Mouse (Mus musculus) intestine, embryonic 15.5 days (tissue): Measurements from ENCODE around the gene Ulk4. TPM values are rescaled to one million over a fixed set of nuclear protein-coding genes. Genes with fewer than 3 reads are reported as not detected.
"Not testable (repeated sequence)": the region's sequence is repeated elsewhere in the genome, so short reads cannot be mapped to it uniquely, and the experiment has no call there.

Experiments
- ATAC-seq: fragments of 200-750 bp; cut with Nextera tagmentation; 2 replicates; pipeline ENCODE4 v1.8.0; 2017; ENCODE audit warnings: moderate TSS enrichment, moderate library complexity
- H3K27ac ChIP-seq: fragments of 300-500 bp; sonication (generic); 2 replicates; pipeline ENCODE4 v1.5.1; 2015; ENCODE audit warnings: mild to moderate bottlenecking, inconsistent platforms
- H3K27me3 ChIP-seq: fragments of 300-500 bp; sonication (generic); replicated peaks from 2 replicates; pipeline ENCODE4 v1.6.1; 2015; ENCODE audit warnings: inconsistent platforms
- H3K36me3 ChIP-seq: fragments of 300-500 bp; sonication (generic); 2 replicates; pipeline ENCODE4 v1.6.1; 2015; ENCODE audit warnings: inconsistent platforms
- H3K4me1 ChIP-seq: fragments of 300-500 bp; sonication (generic); replicated peaks from 2 replicates; pipeline ENCODE4 v1.6.1; 2015; ENCODE audit warnings: inconsistent platforms
- H3K4me2 ChIP-seq: fragments of 300-500 bp; sonication (generic); replicated peaks from 2 replicates; pipeline ENCODE4 v1.6.1; 2015; ENCODE audit warnings: mild to moderate bottlenecking, inconsistent platforms
- H3K4me3 ChIP-seq: fragments of 300-500 bp; sonication (generic); replicated peaks from 2 replicates; pipeline ENCODE4 v1.5.1; 2015; ENCODE audit warnings: inconsistent platforms
- H3K9ac ChIP-seq: fragments of 300-500 bp; sonication (generic); 2 replicates; pipeline ENCODE4 v1.6.1; 2015; ENCODE audit warnings: inconsistent platforms
- H3K9me3 ChIP-seq: fragments of 300-500 bp; sonication (generic); 2 replicates; pipeline ENCODE4 v1.6.1; 2016; ENCODE audit warnings: inconsistent platforms
- WGBS: fragments of 180-500 bp; shearing (Covaris S2); methylation state at CpG from one replicate; pipeline ENCODE4 v1.1.7; 2015; 5-methylcytosine and 5-hydroxymethylcytosine counted together
- polyA plus RNA-seq: library from polyadenylated mRNA; unstranded; fragments of >200 nt; fragmentation: Nextera tagmentation; extraction: Ambion mirVana; gene quantifications from 2 replicates; pipeline ENCODE4 v1.2.1, GENCODE M21; 2015

Gene Ulk4
- polyA plus RNA-seq, 1 experiment from 2014 or later, result 150 TPM

GRCm38 (mm10) chr9:121062671-121063070 lies 214.3 kb downstream of the Ulk4 start:
- WGBS, result 45% methylated on average over 3 of the region's 3 CpGs
- H3K4me1 ChIP-seq, result no peaks in the 10 kb centered on the region

GRCm38 (mm10) chr9:121061820-121062623 lies 215.0 kb downstream of the Ulk4 start:
- Histone ChIP-seq H3K9me3 (no peaks in the 10 kb centered on the region), H3K36me3 (no peaks in the 10 kb centered on the region), H3K4me3 (no peak overlapping the region), H3K4me1 (peaks cover 3% of the 10 kb centered on the region; the same call in 1 of the 2 replicates), H3K9ac (no peak overlapping the region), H3K27ac (no peak overlapping the region), H3K4me2 (no peak overlapping the region), H3K27me3 (no peaks in the 10 kb centered on the region)
- ATAC-seq, result no peak
- 47% methylated on average over 12 of the region's 12 CpGs for WGBS

More at GRCm38 (mm10) chr9:121062671-121063070, 214.3 kb downstream of the Ulk4 start:
- Histone ChIP-seq H3K4me3 (no peak overlapping the region), H3K36me3 (no peaks in the 10 kb centered on the region), H3K27ac (no peak overlapping the region), H3K4me2 (no peak overlapping the region), H3K9me3 (no peaks in the 10 kb centered on the region), H3K9ac (no peak overlapping the region), H3K27me3 (no peaks in the 10 kb centered on the region)
- ATAC-seq, result no peak

DNA sequence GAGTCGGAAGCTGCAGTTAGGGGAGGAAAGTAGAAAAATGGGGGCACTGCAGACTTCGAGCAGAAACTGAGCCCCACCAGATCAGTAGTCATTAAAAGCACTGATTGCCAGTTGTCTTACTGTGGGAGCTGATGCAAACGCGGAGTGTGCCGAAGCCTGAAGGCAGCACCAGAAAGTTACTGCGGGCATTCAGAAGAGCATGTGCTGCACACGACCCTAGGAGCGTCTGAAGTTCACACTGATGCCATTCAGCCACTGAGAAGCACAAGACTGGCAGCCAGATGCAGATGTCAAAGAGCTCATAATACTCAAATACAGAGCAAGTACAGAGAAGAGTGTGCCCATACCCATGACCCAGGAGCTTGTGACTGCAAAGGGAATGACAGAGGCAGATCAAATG lies 216.7 kb downstream of the Ulk4 start:
- no peaks in the 10 kb centered on the region for H3K27me3 ChIP-seq
- no peak overlapping the region for H3K4me2 ChIP-seq
- H3K4me1 ChIP-seq, result peaks cover 3% of the 10 kb centered on the region; the same call in 1 of the 2 replicates
- no peak overlapping the region for H3K27ac ChIP-seq
- H3K4me3 ChIP-seq, result no peak overlapping the region
- no peak for ATAC-seq
- H3K36me3 ChIP-seq, result no peaks in the 10 kb centered on the region
- no peak overlapping the region for H3K9ac ChIP-seq
- 83% methylated on average over 8 of the region's 8 CpGs for WGBS
- no peaks in the 10 kb centered on the region for H3K9me3 ChIP-seq

DNA sequence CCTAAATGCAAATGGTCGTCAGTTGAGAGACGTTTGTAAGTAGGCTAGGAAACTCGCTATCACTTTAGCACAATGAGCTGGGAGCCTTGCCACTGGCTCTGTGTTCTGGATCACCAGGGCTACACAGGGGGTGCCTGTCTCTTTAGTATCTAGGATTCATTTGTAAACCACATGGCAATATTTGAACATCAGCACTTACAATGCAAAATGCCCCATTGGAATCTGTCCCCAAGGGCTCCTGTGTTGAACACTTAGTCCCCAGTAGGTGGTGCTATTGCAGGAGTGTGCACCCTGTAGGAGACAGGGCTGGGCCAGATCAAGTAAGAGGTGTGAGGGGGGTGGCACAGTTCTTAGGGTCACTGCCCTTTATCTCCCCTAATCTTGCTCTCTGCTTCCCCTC lies 217.7 kb downstream of the Ulk4 start:
- H3K9ac ChIP-seq, result no peak overlapping the region
- no peak for ATAC-seq
- peaks cover 3% of the 10 kb centered on the region; the same call in 1 of the 2 replicates for H3K4me1 ChIP-seq
- no peaks in the 10 kb centered on the region for H3K36me3 ChIP-seq
- H3K4me2 ChIP-seq, result no peak overlapping the region
- H3K4me3 ChIP-seq, result no peak overlapping the region
- H3K9me3 ChIP-seq, result no peaks in the 10 kb centered on the region
- 96% methylated on average over 3 of the region's 3 CpGs for WGBS
- H3K27ac ChIP-seq, result no peak overlapping the region
- H3K27me3 ChIP-seq, result no peaks in the 10 kb centered on the region

GRCm38 (mm10) chr9:121058538-121058937 lies 218.5 kb downstream of the Ulk4 start:
- H3K27ac ChIP-seq, result no peak overlapping the region
- 86% methylated on average over 8 of the region's 8 CpGs for WGBS
- H3K4me1 ChIP-seq, result peaks cover 3% of the 10 kb centered on the region; the same call in 1 of the 2 replicates

DNA sequence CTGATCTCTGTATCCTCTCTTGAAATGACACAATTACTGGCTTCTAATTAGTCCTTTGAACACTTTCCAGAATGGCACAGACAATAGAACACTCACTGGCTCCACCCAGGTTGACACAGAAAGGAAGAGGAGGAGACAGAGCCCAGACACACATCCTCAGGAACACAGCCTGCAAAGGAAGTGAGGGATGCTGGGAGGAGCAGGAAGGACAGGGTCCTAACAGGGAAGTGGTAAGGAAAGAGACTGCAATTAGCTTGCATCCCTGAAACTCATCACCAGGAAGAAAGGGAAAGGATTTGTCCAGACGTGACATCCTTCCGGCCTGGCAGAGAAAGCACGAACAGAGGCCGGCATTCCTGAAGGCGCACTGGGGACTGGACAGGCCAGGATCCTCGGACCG lies 218.9 kb downstream of the Ulk4 start:
- Histone ChIP-seq H3K4me1 (peaks cover 3% of the 10 kb centered on the region; the same call in 1 of the 2 replicates), H3K4me2 (no peak overlapping the region), H3K36me3 (no peaks in the 10 kb centered on the region), H3K27ac (no peak overlapping the region), H3K9ac (no peak overlapping the region), H3K9me3 (no peaks in the 10 kb centered on the region), H3K27me3 (no peaks in the 10 kb centered on the region), H3K4me3 (no peak overlapping the region)
- ATAC-seq, result no peak
- WGBS, result 88% methylated on average over 7 of the region's 7 CpGs

More at GRCm38 (mm10) chr9:121058538-121058937, 218.5 kb downstream of the Ulk4 start:
- no peak for ATAC-seq
- Histone ChIP-seq H3K4me3 (no peak overlapping the region), H3K9me3 (no peaks in the 10 kb centered on the region), H3K36me3 (no peaks in the 10 kb centered on the region), H3K4me2 (no peak overlapping the region), H3K27me3 (no peaks in the 10 kb centered on the region), H3K9ac (no peak overlapping the region)

- Histone ChIP-seq H3K4me1 (peaks cover 3% of the 10 kb centered on the region; the same call in 1 of the 2 replicates), H3K9ac (no peak overlapping the region), H3K9me3 (no peaks in the 10 kb centered on the region), H3K27ac (no peak overlapping the region), H3K4me3 (no peak overlapping the region), H3K4me2 (no peak overlapping the region), H3K27me3 (no peaks in the 10 kb centered on the region), H3K36me3 (no peaks in the 10 kb centered on the region)
- no peak for ATAC-seq
- 40% methylated on average over 9 of the region's 9 CpGs for WGBS
Measured at GRCm38 (mm10) chr9:121057401-121057800, 219.6 kb downstream of the Ulk4 start.

DNA sequence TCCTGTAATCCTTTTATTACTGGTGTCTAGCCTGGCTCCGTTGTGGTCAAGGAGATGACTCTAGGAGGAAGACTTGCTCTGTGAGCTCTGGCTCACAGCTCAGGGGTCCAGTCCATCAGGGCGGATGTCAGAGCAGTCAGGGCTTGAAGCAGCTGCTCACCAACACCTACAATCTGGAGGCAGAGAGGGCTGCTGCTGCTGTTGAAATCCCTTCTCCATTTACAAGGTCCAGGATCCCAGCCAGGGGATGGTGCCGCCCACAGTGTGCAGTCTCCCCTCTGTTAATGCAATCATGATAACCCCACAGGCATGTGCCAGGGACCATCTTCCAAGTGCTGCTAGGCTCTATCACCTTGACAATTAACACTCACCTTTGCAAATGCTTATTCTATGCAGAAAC lies 220.5 kb downstream of the Ulk4 start:
- H3K27ac ChIP-seq, result no peak overlapping the region
- ATAC-seq, result no peak
- 81% methylated on average over 3 of the region's 3 CpGs for WGBS
- H3K4me2 ChIP-seq, result no peak overlapping the region
- H3K4me1 ChIP-seq, result peaks cover 3% of the 10 kb centered on the region; the same call in 1 of the 2 replicates
- H3K27me3 ChIP-seq, result no peaks in the 10 kb centered on the region
- H3K4me3 ChIP-seq, result no peak overlapping the region
- H3K36me3 ChIP-seq, result no peaks in the 10 kb centered on the region
- no peak overlapping the region for H3K9ac ChIP-seq
- H3K9me3 ChIP-seq, result no peaks in the 10 kb centered on the region

- Histone ChIP-seq H3K27ac (no peak overlapping the region), H3K36me3 (no peaks in the 10 kb centered on the region), H3K4me1 (peaks cover 3% of the 10 kb centered on the region; the same call in 1 of the 2 replicates), H3K4me2 (no peak overlapping the region), H3K27me3 (no peaks in the 10 kb centered on the region), H3K9ac (no peak overlapping the region), H3K4me3 (no peak overlapping the region), H3K9me3 (no peaks in the 10 kb centered on the region)
- 75% methylated on average over 5 of the region's 5 CpGs for WGBS
- no peak for ATAC-seq
Measured at GRCm38 (mm10) chr9:121056036-121056435, 221.0 kb downstream of the Ulk4 start.

- not testable (repeated sequence) for H3K27ac ChIP-seq, H3K4me2 ChIP-seq, H3K9ac ChIP-seq, H3K9me3 ChIP-seq, ATAC-seq, H3K4me3 ChIP-seq, H3K36me3 ChIP-seq, H3K4me1 ChIP-seq, H3K27me3 ChIP-seq
- WGBS, result 72% methylated on average over 9 of the region's 9 CpGs
Measured at GRCm38 (mm10) chr9:121045657-121046056, 231.3 kb downstream of the Ulk4 start.

GRCm38 (mm10) chr9:121044471-121045206 lies 232.4 kb downstream of the Ulk4 start:
- ATAC-seq, result no peak
- Histone ChIP-seq H3K4me3 (no peak overlapping the region), H3K9me3 (no peaks in the 10 kb centered on the region), H3K36me3 (no peaks in the 10 kb centered on the region), H3K27me3 (no peaks in the 10 kb centered on the region), H3K9ac (no peak overlapping the region), H3K4me2 (no peak overlapping the region), H3K27ac (no peak overlapping the region), H3K4me1 (no peaks in the 10 kb centered on the region)
- WGBS, result 82% methylated on average over 17 of the region's 17 CpGs

- H3K4me1 ChIP-seq, result no peaks in the 10 kb centered on the region
- no peak overlapping the region for H3K4me3 ChIP-seq
- no peak overlapping the region for H3K4me2 ChIP-seq
- no peaks in the 10 kb centered on the region for H3K36me3 ChIP-seq
- no peaks in the 10 kb centered on the region for H3K9me3 ChIP-seq
- WGBS, result 92% methylated on average over 4 of the region's 4 CpGs
- no peak overlapping the region for H3K9ac ChIP-seq
- H3K27me3 ChIP-seq, result no peaks in the 10 kb centered on the region
- ATAC-seq, result no peak
- H3K27ac ChIP-seq, result no peak overlapping the region
Measured at GRCm38 (mm10) chr9:121043021-121043420, 234.0 kb downstream of the Ulk4 start.
